9 mouse cellular contexts compared by ENCODE assay signal in genomic region chr6:22002521-22003199, GRCm38 (mm10). TPM values are rescaled to one million over a fixed set of nuclear protein-coding genes. Genes with fewer than 3 reads are reported as not detected.
DNase-seq lines count a peak whose midpoint lies in the region; ATAC-seq and TF ChIP-seq lines count a peak whose summit lies in the region.
"Had no signal": no experiment of that assay in that cellular context is flagged by ENCODE, and none has a peak within 500 bp of the region (broad histone marks: within the 10 kb centered on the region; RNA-seq: fewer than 3 reads in every experiment).

No protein-coding gene starts in this region.

- no peak for TF ChIP-seq CTCF in lung, adult 2 months (IDR thresholded peaks at IDR 0.05; ENCODE audit: insufficient read depth, low read length)

- H3K27me3 ChIP-seq in lung, embryonic 16.5 days (ENCODE audit: control insufficient read depth, insufficient read depth, low read depth, low read length) = no peaks in the 10 kb centered on the region
- no peaks in the 10 kb centered on the region for H3K27me3 ChIP-seq in intestine, embryonic 14.5 days (replicated peaks; ENCODE audit: control insufficient read depth, insufficient read depth, low read length)

- no peaks in the 10 kb centered on the region for H3K9me3 ChIP-seq in lung, embryonic 16.5 days (ENCODE audit: control insufficient read depth, low read length)
- H3K9me3 ChIP-seq in intestine, embryonic 14.5 days (ENCODE audit: control insufficient read depth, low read length) = no peaks in the 10 kb centered on the region

- H3K9ac ChIP-seq in lung, embryonic 16.5 days (ENCODE audit: low read length) = no peak overlapping the region
- no peak overlapping the region for H3K9ac ChIP-seq in intestine, embryonic 14.5 days (ENCODE audit: low read length)

- ATAC-seq in lung, embryonic 16.5 days (ENCODE audit: low read depth) = peak; percentile 67
- ATAC-seq in intestine, embryonic 14.5 days (replicated peaks; ENCODE audit: low FRiP score, low TSS enrichment, low read depth) = peak; percentile 5; the same call in 1 of the 2 replicates

- WGBS in lung, embryonic 16.5 days = 49% methylated on average over 17 of the region's 17 CpGs
- WGBS in lung, adult 2 months = 56% methylated on average over 17 of the region's 17 CpGs
- WGBS in intestine, embryonic 14.5 days = 57% methylated on average over 17 of the region's 17 CpGs

- no peak overlapping the region for H3K4me3 ChIP-seq in lung, embryonic 16.5 days (ENCODE audit: low read length)
- H3K4me3 ChIP-seq in lung, adult 2 months (replicated peaks; ENCODE audit: extremely low read depth, low read depth, low read length) = no peak overlapping the region
- H3K4me3 ChIP-seq in intestine, embryonic 14.5 days (ENCODE audit: low read depth, low read length) = no peak overlapping the region

- peaks cover 32% of the 10 kb centered on the region for H3K4me1 ChIP-seq in lung, embryonic 16.5 days (replicated peaks; ENCODE audit: control insufficient read depth, insufficient read depth, low read length)
- H3K4me1 ChIP-seq in lung, adult 2 months (ENCODE audit: control insufficient read depth, insufficient read depth, low read length) = peaks cover 7% of the 10 kb centered on the region
- peaks cover 38% of the 10 kb centered on the region for H3K4me1 ChIP-seq in intestine, embryonic 14.5 days (replicated peaks; ENCODE audit: control insufficient read depth, insufficient read depth, low read length)

- no peak for TF ChIP-seq POLR2A in lung, adult 2 months (IDR thresholded peaks at IDR 0.05; ENCODE audit: borderline replicate concordance, extremely low read depth, low read depth, low read length)

- H3K4me2 ChIP-seq in lung, embryonic 16.5 days (ENCODE audit: low read depth, low read length) = peak overlapping the region; percentile 12
- peak overlapping the region; percentile 20 for H3K4me2 ChIP-seq in intestine, embryonic 14.5 days (ENCODE audit: low read length)

- DNase-seq in lung, adult 2 months = no peak
- peak; percentile 63 to 64 for DNase-seq in heart, adult 9 months (ENCODE audit: low spot score in 2 of 2)
- DNase-seq in intestine, embryonic 14.5 days (ENCODE audit: low spot score) = no peak
- DNase-seq in skeletal muscle tissue, adult 2 months (ENCODE audit: low read depth, low spot score) = peak; percentile 53
- DNase-seq in MN1 (ENCODE audit: low spot score) = no peak
- DNase-seq in embryo, embryonic 10.5 days (ENCODE audit: low spot score) = no peak
- no peak for DNase-seq in adipocyte (ENCODE audit: low spot score)
- DNase-seq: cerebellum, adult 11-12 months had no signal

- peak overlapping the region; percentile 83 for H3K27ac ChIP-seq in lung, embryonic 16.5 days (ENCODE audit: low read length)
- peak overlapping the region; percentile 62 for H3K27ac ChIP-seq in intestine, embryonic 14.5 days (ENCODE audit: low read depth)

- no peaks in the 10 kb centered on the region for H3K36me3 ChIP-seq in lung, embryonic 16.5 days (ENCODE audit: control insufficient read depth, insufficient read depth, low read length)
- no peaks in the 10 kb centered on the region for H3K36me3 ChIP-seq in intestine, embryonic 14.5 days (ENCODE audit: control insufficient read depth, insufficient read depth, low read length)

RNA-seq across cellular contexts. Expression of gene Cped1, which starts 16.9 kb away (rescaled TPM):
- 21.9 and 22.1 TPM in 2 replicates for polyA plus RNA-seq in lung, embryonic 16.5 days (2015; fragmentation: Nextera tagmentation; extraction: Ambion mirVana)
- polyA plus RNA-seq in lung, adult 2 months (2012; rRNA removed) = 23.2 and 29.4 TPM in 2 replicates
- polyA plus RNA-seq in intestine, embryonic 14.5 days (2014; fragmentation: Nextera tagmentation; extraction: Ambion mirVana) = 35.5 and 38.5 TPM in 2 replicates

RNA-seq across cellular contexts. Expression of gene Ing3, which starts 53.3 kb away (rescaled TPM):
- 58.0 and 64.2 TPM in 2 replicates for polyA plus RNA-seq in lung, embryonic 16.5 days (2015; fragmentation: Nextera tagmentation; extraction: Ambion mirVana)
- polyA plus RNA-seq in lung, adult 2 months (2012; rRNA removed) = 6.5 and 7.5 TPM in 2 replicates
- polyA plus RNA-seq in intestine, embryonic 14.5 days (2014; fragmentation: Nextera tagmentation; extraction: Ambion mirVana) = 41.3 and 49.9 TPM in 2 replicates

Comparison
In these comparisons a context has a peak if more than half of its experiments do, and no peak if none do; other contexts are left out.
1. DNase-seq: peak in heart, adult 9 months (2 of 2) and skeletal muscle tissue, adult 2 months (single experiment); none in lung, adult 2 months (single experiment), intestine, embryonic 14.5 days (single experiment), MN1 (single experiment), embryo, embryonic 10.5 days (single experiment) and adipocyte (single experiment).